Mouse (Mus musculus) heart, adult 2 months (tissue): ENCODE measurements around the gene Zfp553.

Source experiments
- CTCF ChIP-seq: fragments of 200-600 bp; IDR thresholded peaks from 2 replicates; pipeline ENCODE4 v1.8.1; 2022; ENCODE audit warnings: antibody characterized with exemption, mild to moderate bottlenecking, moderate library complexity
- EP300 ChIP-seq: fragments of 200-500 bp; IDR thresholded peaks from 2 replicates; pipeline ENCODE4 v1.6.1; 2011; ENCODE audit warnings: low read depth, low read length, control low read depth; ENCODE audit not compliant: insufficient read depth

DNA sequence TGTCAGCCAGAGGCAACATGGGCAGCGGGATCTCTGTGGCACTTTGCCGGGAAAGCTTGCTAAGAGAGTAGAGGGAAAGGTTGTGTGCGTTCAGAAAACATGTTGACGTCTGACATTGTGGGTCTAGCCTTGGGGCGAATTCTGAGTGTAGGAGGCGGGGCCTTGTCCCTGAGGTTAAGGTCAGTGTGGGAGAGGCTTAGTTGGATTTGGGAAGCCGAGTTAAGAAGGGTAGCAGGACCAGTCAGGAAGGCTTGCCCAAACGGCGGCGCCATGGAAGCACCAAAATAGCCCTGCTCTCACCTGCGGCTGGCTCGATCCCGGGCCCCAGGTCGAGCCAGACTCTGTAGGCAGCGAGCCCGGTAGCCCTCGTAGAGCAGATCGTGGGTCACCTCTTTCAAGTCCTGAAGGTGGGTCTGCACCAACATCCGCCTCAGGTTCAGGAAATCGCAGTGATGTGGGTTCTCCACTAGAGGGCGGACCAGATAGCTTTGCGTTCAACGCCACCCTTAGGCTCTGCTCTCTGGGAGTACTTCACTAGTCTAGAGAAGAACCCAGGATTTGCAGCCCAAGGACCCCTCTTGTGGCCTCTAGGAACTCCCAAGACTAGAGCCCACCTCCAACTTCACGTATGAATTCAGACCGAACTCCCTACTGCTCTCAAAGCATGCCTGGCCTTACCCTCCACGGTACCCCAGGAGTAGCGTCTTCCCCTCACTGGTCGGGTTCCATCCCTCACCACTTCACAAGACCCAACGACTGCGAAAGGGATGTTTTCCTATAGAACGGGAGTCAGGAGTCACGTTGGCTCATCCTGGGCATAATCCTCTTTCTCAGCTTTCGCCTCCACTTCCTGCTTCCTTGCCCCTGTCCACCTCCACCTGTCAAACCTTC lies 17.6 kb upstream of the Zfp553 start:
- peak; percentile 87 for TF ChIP-seq CTCF
- TF ChIP-seq EP300 = no peak
